Mouse (Mus musculus) fat pad, adult 2 months (tissue): ENCODE results near the gene Tsks.

ENCODE experiments used
- DNase-seq: peaks from one replicate; pipeline ENCODE4 v3.0.0-alpha.2; 2011; ENCODE audit warnings: low read depth, low spot score; ENCODE audit errors: extremely low read depth

The Tsks gene

GRCm38 (mm10) chr7:44949922-44950321 is 6.9 kb downstream of the Tsks start:
- no peak for DNase-seq

GRCm38 (mm10) chr7:44951960-44952359 is 9.0 kb downstream of the Tsks start:
- DNase-seq, result no peak

- DNase-seq, result peak; percentile 86
These were observed 9.8 kb downstream of the Tsks start for GRCm38 (mm10) chr7:44952611-44953306.

- DNase-seq, result no peak
These were observed 10.6 kb downstream of the Tsks start for GRCm38 (mm10) chr7:44953561-44953960.

GRCm38 (mm10) chr7:44954091-44954885 is 11.3 kb downstream of the Tsks start:
- no peak for DNase-seq

GRCm38 (mm10) chr7:44955628-44956027 is 12.6 kb downstream of the Tsks start:
- DNase-seq, result no peak

GRCm38 (mm10) chr7:44956266-44956665 is 13.3 kb downstream of the Tsks start:
- no peak for DNase-seq

GRCm38 (mm10) chr7:44957183-44957835 is 14.3 kb downstream of the Tsks start:
- no peak for DNase-seq

- DNase-seq, result no peak
These were observed 15.2 kb downstream of the Tsks start for GRCm38 (mm10) chr7:44958208-44958607.

- no peak for DNase-seq
These were observed 16.3 kb downstream of the Tsks start for GRCm38 (mm10) chr7:44959281-44959680.

GRCm38 (mm10) chr7:44959874-44960511 is 17.0 kb downstream of the Tsks start:
- no peak for DNase-seq

- no peak for DNase-seq
These were observed 17.5 kb downstream of the Tsks start for GRCm38 (mm10) chr7:44960512-44960910.

GRCm38 (mm10) chr7:44962337-44962736 is 19.3 kb downstream of the Tsks start:
- DNase-seq, result no peak

- DNase-seq, result no peak
These were observed 19.8 kb downstream of the Tsks start for GRCm38 (mm10) chr7:44962831-44963230.

- DNase-seq, result no peak
These were observed 22.0 kb downstream of the Tsks start for GRCm38 (mm10) chr7:44964990-44965389.

GRCm38 (mm10) chr7:44965975-44966374 is 23.0 kb downstream of the Tsks start:
- DNase-seq, result no peak

- DNase-seq, result no peak
These were observed 23.6 kb downstream of the Tsks start for GRCm38 (mm10) chr7:44966638-44967037.

- DNase-seq, result peak; percentile 58
These were observed 27.3 kb downstream of the Tsks start for GRCm38 (mm10) chr7:44970231-44970691.

GRCm38 (mm10) chr7:44971142-44971541 is 28.1 kb downstream of the Tsks start:
- DNase-seq, result no peak

- no peak for DNase-seq
These were observed 30.6 kb downstream of the Tsks start for GRCm38 (mm10) chr7:44973415-44974130.
